Mouse (Mus musculus) kidney, postnatal 10 days (tissue): ENCODE data around the gene Kcnq4.

Source experiments
- DNase-seq: peaks from one replicate; pipeline ENCODE4 v3.0.0; 2021; ENCODE audit warnings: mixed read lengths

The Kcnq4 gene

GRCm38 (mm10) chr4:120721574-120721973 lies 26.8 kb downstream of the Kcnq4 start:
- no peak for DNase-seq

- no peak for DNase-seq
Observed at GRCm38 (mm10) chr4:120719152-120719551, 29.3 kb downstream of the Kcnq4 start.

- DNase-seq = peak; percentile 28
Observed at GRCm38 (mm10) chr4:120717591-120717990, 30.8 kb downstream of the Kcnq4 start.

- no peak for DNase-seq
Observed at GRCm38 (mm10) chr4:120716765-120717164, 31.6 kb downstream of the Kcnq4 start.

- DNase-seq = peak; percentile 75
Observed at GRCm38 (mm10) chr4:120716141-120716571, 32.3 kb downstream of the Kcnq4 start.

GRCm38 (mm10) chr4:120713856-120714497 lies 34.4 kb downstream of the Kcnq4 start:
- DNase-seq = no peak

GRCm38 (mm10) chr4:120713021-120713420 lies 35.4 kb downstream of the Kcnq4 start:
- DNase-seq = no peak

- DNase-seq = peak; percentile 20
Observed at GRCm38 (mm10) chr4:120712236-120712635, 36.2 kb downstream of the Kcnq4 start.

GRCm38 (mm10) chr4:120702511-120702910 lies 45.9 kb downstream of the Kcnq4 start:
- DNase-seq = no peak

- no peak for DNase-seq
Observed at GRCm38 (mm10) chr4:120702056-120702455, 46.4 kb downstream of the Kcnq4 start.

GRCm38 (mm10) chr4:120701180-120701579 lies 47.2 kb downstream of the Kcnq4 start:
- no peak for DNase-seq

- DNase-seq = no peak
Observed at GRCm38 (mm10) chr4:120697799-120698484, 50.5 kb downstream of the Kcnq4 start.

GRCm38 (mm10) chr4:120697353-120697752 lies 51.1 kb downstream of the Kcnq4 start:
- DNase-seq = no peak

- DNase-seq = peak; percentile 66
Observed at GRCm38 (mm10) chr4:120692717-120693116, 55.7 kb downstream of the Kcnq4 start.

GRCm38 (mm10) chr4:120689317-120689716 lies 59.1 kb downstream of the Kcnq4 start:
- no peak for DNase-seq

- no peak for DNase-seq
Observed at GRCm38 (mm10) chr4:120687282-120687681, 61.1 kb downstream of the Kcnq4 start.

- no peak for DNase-seq
Observed at GRCm38 (mm10) chr4:120683278-120683997, 65.0 kb downstream of the Kcnq4 start.

- peak; percentile 72 for DNase-seq
Observed at GRCm38 (mm10) chr4:120682168-120682567, 66.2 kb downstream of the Kcnq4 start.

GRCm38 (mm10) chr4:120680953-120681352 lies 67.5 kb downstream of the Kcnq4 start:
- peak; percentile 57 for DNase-seq

- DNase-seq = no peak
Observed at GRCm38 (mm10) chr4:120675640-120676039, 72.8 kb downstream of the Kcnq4 start.

- no peak for DNase-seq
Observed at GRCm38 (mm10) chr4:120674775-120675451, 73.5 kb downstream of the Kcnq4 start.

GRCm38 (mm10) chr4:120673606-120674005 lies 74.8 kb downstream of the Kcnq4 start:
- no peak for DNase-seq

- no peak for DNase-seq
Observed at GRCm38 (mm10) chr4:120671046-120671445, 77.4 kb downstream of the Kcnq4 start.
